Mouse (Mus musculus): ENCODE data around the gene Olfr1427. TPM values are rescaled to one million over a fixed set of nuclear protein-coding genes. Genes with fewer than 3 reads are reported as not detected.

Olfr1427 gene
- polyA plus RNA-seq (2012; fragmentation: generic; extraction: Trizol) = not detected

DNA sequence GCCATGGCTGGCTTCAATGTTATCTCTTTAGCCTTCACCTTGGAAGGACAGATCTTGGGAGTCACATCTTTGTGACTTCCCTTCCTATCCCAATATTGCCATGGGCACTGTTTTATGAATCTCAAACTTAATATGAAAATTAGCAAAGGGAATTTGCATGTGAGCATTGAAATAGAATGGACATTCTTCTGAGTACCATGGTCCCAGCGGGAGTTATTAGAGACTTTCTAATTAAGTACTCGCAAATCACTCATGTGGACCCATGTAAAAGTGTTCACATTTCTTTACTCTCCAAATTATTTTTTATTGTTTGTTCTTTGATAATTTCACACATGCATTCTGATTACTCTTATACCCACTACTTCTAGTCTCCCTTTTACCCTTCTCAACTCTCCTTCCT, at the start of gene Olfr1427:
Gene Olfr1427, minus strand, starts transcription at position 101 of the 400 bp plus-strand sequence.
- H3ac ChIP-seq (ENCODE audit: control insufficient read depth, insufficient read length) = no peak within 1 kb of the TSS
- H3K4me3 ChIP-seq = no peak within 1 kb of the TSS
- H3K4me2 ChIP-seq (ENCODE audit: low read depth) = no peak within 1 kb of the TSS
- H3K36me3 ChIP-seq (ENCODE audit: control insufficient read depth, insufficient read depth) = no peaks in the 10 kb centered on the region
- TF ChIP-seq TCF12 (IDR thresholded peaks at IDR 0.05; ENCODE audit: insufficient read depth, poor library complexity, severe bottlenecking) = no peak
- TF ChIP-seq MYOG (IDR thresholded peaks at IDR 0.05; ENCODE audit: control insufficient read depth in 1 of 3, insufficient read depth in 1 of 3, insufficient read length in 2 of 3, low read depth in 2 of 3) = no peak
- no peak for TF ChIP-seq CEBPB (IDR thresholded peaks at IDR 0.05; ENCODE audit: insufficient read depth, poor library complexity, severe bottlenecking)
- no peak for TF ChIP-seq MYOD1 (IDR thresholded peaks at IDR 0.05; ENCODE audit: control insufficient read depth in 1 of 3, insufficient read length in 2 of 3, low read depth in 2 of 3)
- no peak for TF ChIP-seq REST (IDR thresholded peaks at IDR 0.05; ENCODE audit: insufficient read depth, insufficient read length)
- no peaks in the 10 kb centered on the region for H3K79me2 ChIP-seq (ENCODE audit: control insufficient read depth, insufficient read depth)
- H3K27me3 ChIP-seq (ENCODE audit: control insufficient read depth, insufficient read depth, insufficient read length) = no peaks in the 10 kb centered on the region

DNA sequence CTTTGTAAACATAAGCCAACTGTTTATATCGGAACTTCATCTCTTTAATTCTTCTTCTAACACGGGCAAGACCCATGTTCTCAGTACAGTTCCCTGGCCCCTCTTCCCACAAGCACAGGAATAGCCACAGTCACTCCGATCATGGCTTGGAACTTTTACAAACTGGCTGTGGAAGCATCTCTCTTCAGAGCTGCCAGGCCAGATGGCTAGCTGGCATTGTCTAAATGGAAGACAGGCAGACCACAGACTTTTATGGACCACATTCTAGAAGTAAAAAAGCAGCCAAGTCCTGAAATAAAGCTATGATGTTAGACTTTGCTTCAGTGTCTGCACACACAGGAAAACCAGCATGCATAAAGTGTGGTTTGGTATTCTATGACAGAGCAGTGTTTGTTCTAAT, 42.3 kb upstream of the Olfr1427 start:
- TF ChIP-seq REST (IDR thresholded peaks at IDR 0.05; ENCODE audit: insufficient read depth, insufficient read length) = no peak
- no peak for TF ChIP-seq TCF12 (IDR thresholded peaks at IDR 0.05; ENCODE audit: insufficient read depth, poor library complexity, severe bottlenecking)
- no peak for TF ChIP-seq MYOG (IDR thresholded peaks at IDR 0.05; ENCODE audit: control insufficient read depth in 1 of 3, insufficient read depth in 1 of 3, insufficient read length in 2 of 3, low read depth in 2 of 3)
- TF ChIP-seq POLR2AphosphoS2 (IDR thresholded peaks at IDR 0.05; ENCODE audit: insufficient read length, low read depth) = no peak
- no peak for TF ChIP-seq CEBPB (IDR thresholded peaks at IDR 0.05; ENCODE audit: insufficient read depth, poor library complexity, severe bottlenecking)
- TF ChIP-seq POLR2A (IDR thresholded peaks at IDR 0.05; ENCODE audit: insufficient read length, low read depth) = no peak
- no peak for TF ChIP-seq USF1 (IDR thresholded peaks at IDR 0.05; ENCODE audit: low read depth)
- TF ChIP-seq E2F4 (IDR thresholded peaks at IDR 0.05; ENCODE audit: insufficient read depth) = no peak
- TF ChIP-seq TCF3 (IDR thresholded peaks at IDR 0.05; ENCODE audit: insufficient read length, low read depth) = no peak
- TF ChIP-seq SRF (IDR thresholded peaks at IDR 0.05; ENCODE audit: control insufficient read depth, insufficient read length, low read depth) = no peak
- no peak for TF ChIP-seq MAX (IDR thresholded peaks at IDR 0.05; ENCODE audit: low read depth)
- no peak for TF ChIP-seq MYOD1 (IDR thresholded peaks at IDR 0.05; ENCODE audit: control insufficient read depth in 1 of 3, insufficient read length in 2 of 3, low read depth in 2 of 3)
- no peaks in the 10 kb centered on the region for H3K27me3 ChIP-seq (ENCODE audit: control insufficient read depth, insufficient read depth, insufficient read length)
- no peak overlapping the region for H3K4me3 ChIP-seq
- no peaks in the 10 kb centered on the region for H3K36me3 ChIP-seq (ENCODE audit: control insufficient read depth, insufficient read depth)
- H3ac ChIP-seq (ENCODE audit: control insufficient read depth, insufficient read length) = no peak overlapping the region
- no peaks in the 10 kb centered on the region for H3K79me2 ChIP-seq (ENCODE audit: control insufficient read depth, insufficient read depth)
- H3K4me2 ChIP-seq (ENCODE audit: low read depth) = no peak overlapping the region

GRCm38 (mm10) chr19:12143356-12143755, 40.2 kb upstream of the Olfr1427 start:
- Histone ChIP-seq H3K79me2 (ENCODE audit: control insufficient read depth, insufficient read depth) (no peaks in the 10 kb centered on the region), H3K4me3 (no peak overlapping the region)
- TF ChIP-seq POLR2AphosphoS2 (IDR thresholded peaks at IDR 0.05; ENCODE audit: insufficient read length, low read depth) (no peak), SRF (IDR thresholded peaks at IDR 0.05; ENCODE audit: control insufficient read depth, insufficient read length, low read depth) (no peak), TCF12 (IDR thresholded peaks at IDR 0.05; ENCODE audit: insufficient read depth, poor library complexity, severe bottlenecking) (no peak), MAX (IDR thresholded peaks at IDR 0.05; ENCODE audit: low read depth) (no peak), REST (IDR thresholded peaks at IDR 0.05; ENCODE audit: insufficient read depth, insufficient read length) (no peak), E2F4 (IDR thresholded peaks at IDR 0.05; ENCODE audit: insufficient read depth) (no peak), MYOG (IDR thresholded peaks at IDR 0.05; ENCODE audit: control insufficient read depth in 1 of 3, insufficient read depth in 1 of 3, insufficient read length in 2 of 3, low read depth in 2 of 3) (no peak), CEBPB (IDR thresholded peaks at IDR 0.05; ENCODE audit: insufficient read depth, poor library complexity, severe bottlenecking) (no peak), POLR2A (IDR thresholded peaks at IDR 0.05; ENCODE audit: insufficient read length, low read depth) (no peak), TCF3 (IDR thresholded peaks at IDR 0.05; ENCODE audit: insufficient read length, low read depth) (no peak), MYOD1 (IDR thresholded peaks at IDR 0.05; ENCODE audit: control insufficient read depth in 1 of 3, insufficient read length in 2 of 3, low read depth in 2 of 3) (no peak), USF1 (IDR thresholded peaks at IDR 0.05; ENCODE audit: low read depth) (no peak)

DNA sequence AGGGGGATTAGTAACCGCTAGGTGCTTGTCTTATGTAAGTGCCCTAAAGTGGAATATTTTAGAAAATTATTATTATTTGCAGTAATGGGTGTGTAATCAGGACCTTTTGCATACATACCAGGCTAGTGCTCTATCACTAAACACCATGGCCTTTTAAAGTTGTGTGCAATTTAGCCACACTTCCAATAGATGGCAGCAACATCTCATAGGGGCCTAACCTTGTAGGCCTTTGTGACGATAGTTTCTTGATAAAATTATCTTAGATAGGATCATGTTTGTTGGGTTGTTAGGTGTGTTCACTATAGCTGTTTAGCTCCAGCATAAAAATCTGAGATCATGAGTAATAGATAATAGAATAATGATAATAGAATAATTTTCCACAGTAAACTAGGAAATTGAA, 31.2 kb upstream of the Olfr1427 start:
- no peak overlapping the region for H3K4me2 ChIP-seq (ENCODE audit: low read depth)
- no peaks in the 10 kb centered on the region for H3K79me2 ChIP-seq (ENCODE audit: control insufficient read depth, insufficient read depth)
- no peak for TF ChIP-seq TCF3 (IDR thresholded peaks at IDR 0.05; ENCODE audit: insufficient read length, low read depth)
- no peak for TF ChIP-seq SRF (IDR thresholded peaks at IDR 0.05; ENCODE audit: control insufficient read depth, insufficient read length, low read depth)
- no peak for TF ChIP-seq REST (IDR thresholded peaks at IDR 0.05; ENCODE audit: insufficient read depth, insufficient read length)
- no peak for TF ChIP-seq CEBPB (IDR thresholded peaks at IDR 0.05; ENCODE audit: insufficient read depth, poor library complexity, severe bottlenecking)
- no peak for TF ChIP-seq MAX (IDR thresholded peaks at IDR 0.05; ENCODE audit: low read depth)
- no peak for TF ChIP-seq TCF12 (IDR thresholded peaks at IDR 0.05; ENCODE audit: insufficient read depth, poor library complexity, severe bottlenecking)
- TF ChIP-seq POLR2A (IDR thresholded peaks at IDR 0.05; ENCODE audit: insufficient read length, low read depth) = no peak
- no peak for TF ChIP-seq USF1 (IDR thresholded peaks at IDR 0.05; ENCODE audit: low read depth)
- TF ChIP-seq POLR2AphosphoS2 (IDR thresholded peaks at IDR 0.05; ENCODE audit: insufficient read length, low read depth) = no peak
- TF ChIP-seq MYOD1 (IDR thresholded peaks at IDR 0.05; ENCODE audit: control insufficient read depth in 1 of 3, insufficient read length in 2 of 3, low read depth in 2 of 3) = no peak
- no peak for TF ChIP-seq E2F4 (IDR thresholded peaks at IDR 0.05; ENCODE audit: insufficient read depth)
- H3K4me3 ChIP-seq = no peak overlapping the region
- no peaks in the 10 kb centered on the region for H3K27me3 ChIP-seq (ENCODE audit: control insufficient read depth, insufficient read depth, insufficient read length)
- no peak overlapping the region for H3ac ChIP-seq (ENCODE audit: control insufficient read depth, insufficient read length)
- H3K36me3 ChIP-seq (ENCODE audit: control insufficient read depth, insufficient read depth) = no peaks in the 10 kb centered on the region

More at GRCm38 (mm10) chr19:12143356-12143755, 40.2 kb upstream of the Olfr1427 start:
- H3ac ChIP-seq (ENCODE audit: control insufficient read depth, insufficient read length) = no peak overlapping the region
- no peaks in the 10 kb centered on the region for H3K27me3 ChIP-seq (ENCODE audit: control insufficient read depth, insufficient read depth, insufficient read length)
- H3K36me3 ChIP-seq (ENCODE audit: control insufficient read depth, insufficient read depth) = no peaks in the 10 kb centered on the region
- H3K4me2 ChIP-seq (ENCODE audit: low read depth) = no peak overlapping the region

- no peaks in the 10 kb centered on the region for H3K36me3 ChIP-seq (ENCODE audit: control insufficient read depth, insufficient read depth)
- no peak within 1 kb of the TSS for H3K4me2 ChIP-seq (ENCODE audit: low read depth)
- no peaks in the 10 kb centered on the region for H3K79me2 ChIP-seq (ENCODE audit: control insufficient read depth, insufficient read depth)
- no peak within 1 kb of the TSS for H3K4me3 ChIP-seq
- H3ac ChIP-seq (ENCODE audit: control insufficient read depth, insufficient read length) = no peak within 1 kb of the TSS
- H3K27me3 ChIP-seq (ENCODE audit: control insufficient read depth, insufficient read depth, insufficient read length) = no peaks in the 10 kb centered on the region
- TF ChIP-seq E2F4 (IDR thresholded peaks at IDR 0.05; ENCODE audit: insufficient read depth) = no peak
- TF ChIP-seq POLR2AphosphoS2 (IDR thresholded peaks at IDR 0.05; ENCODE audit: insufficient read length, low read depth) = no peak
- TF ChIP-seq POLR2A (IDR thresholded peaks at IDR 0.05; ENCODE audit: insufficient read length, low read depth) = no peak
- no peak for TF ChIP-seq REST (IDR thresholded peaks at IDR 0.05; ENCODE audit: insufficient read depth, insufficient read length)
- no peak for TF ChIP-seq MYOG (IDR thresholded peaks at IDR 0.05; ENCODE audit: control insufficient read depth in 1 of 3, insufficient read depth in 1 of 3, insufficient read length in 2 of 3, low read depth in 2 of 3)
- TF ChIP-seq TCF12 (IDR thresholded peaks at IDR 0.05; ENCODE audit: insufficient read depth, poor library complexity, severe bottlenecking) = no peak
- TF ChIP-seq MAX (IDR thresholded peaks at IDR 0.05; ENCODE audit: low read depth) = no peak
- no peak for TF ChIP-seq MYOD1 (IDR thresholded peaks at IDR 0.05; ENCODE audit: control insufficient read depth in 1 of 3, insufficient read length in 2 of 3, low read depth in 2 of 3)
- no peak for TF ChIP-seq USF1 (IDR thresholded peaks at IDR 0.05; ENCODE audit: low read depth)
- no peak for TF ChIP-seq TCF3 (IDR thresholded peaks at IDR 0.05; ENCODE audit: insufficient read length, low read depth)
- no peak for TF ChIP-seq SRF (IDR thresholded peaks at IDR 0.05; ENCODE audit: control insufficient read depth, insufficient read length, low read depth)
- TF ChIP-seq CEBPB (IDR thresholded peaks at IDR 0.05; ENCODE audit: insufficient read depth, poor library complexity, severe bottlenecking) = no peak
Measured at GRCm38 (mm10) chr19:12123103-12123502, 20.0 kb upstream of the Olfr1427 start, which contains the start of gene Olfr76. Gene Olfr76, minus strand, starts transcription at chr19:12123203.

All from myocyte (in vitro differentiated cells).